Mouse (Mus musculus): ENCODE data around the gene Masp2.

GRCm38 (mm10) chr4:148663326-148663725 is 61.0 kb downstream of the Masp2 start:
- no peak for TF ChIP-seq POLR2A (IDR thresholded peaks at IDR 0.05; ENCODE audit: low read depth, low read length)
- no peak for TF ChIP-seq CTCF (IDR thresholded peaks at IDR 0.05; ENCODE audit: extremely low read depth, insufficient read length, insufficient replicate concordance, low read depth, low read length)

Data from small intestine, adult 2 months (tissue).